Mouse (Mus musculus) midbrain, postnatal 0 days (tissue): Measurements from ENCODE around the gene Rere. TPM values are rescaled to one million over a fixed set of nuclear protein-coding genes. Genes with fewer than 3 reads are reported as not detected.

ENCODE experiments used
- ATAC-seq: fragments of 200-750 bp; cut with Nextera tagmentation; 2 replicates; pipeline ENCODE4 v1.8.0; 2017; ENCODE audit warnings: moderate number of reproducible peaks, mild to moderate bottlenecking, moderate TSS enrichment, moderate library complexity; ENCODE audit not compliant: low FRiP score
- DNase-seq: peaks from one replicate; pipeline ENCODE4 v3.0.0-alpha.2; 2015; ENCODE audit warnings: low spot score
- H3K27ac ChIP-seq: fragments of 300-500 bp; sonication (generic); 2 replicates; pipeline ENCODE4 v1.5.1; 2014; ENCODE audit warnings: low read depth, mild to moderate bottlenecking, low read length, mixed read lengths
- H3K27me3 ChIP-seq: fragments of 300-500 bp; sonication (generic); 2 replicates; pipeline ENCODE4 v1.6.1; 2014; ENCODE audit warnings: low read length, control low read depth, mixed read lengths; ENCODE audit not compliant: insufficient read depth
- H3K36me3 ChIP-seq: fragments of 300-500 bp; sonication (generic); 2 replicates; pipeline ENCODE4 v1.6.1; 2014; ENCODE audit warnings: low read length, control low read depth, mixed read lengths; ENCODE audit not compliant: insufficient read depth
- H3K4me1 ChIP-seq: fragments of 300-500 bp; sonication (generic); 2 replicates; pipeline ENCODE4 v1.6.1; 2014; ENCODE audit warnings: mild to moderate bottlenecking, control low read depth, antibody characterized with exemption, low read length, mixed read lengths; ENCODE audit not compliant: insufficient read depth
- H3K4me2 ChIP-seq: fragments of 300-500 bp; sonication (generic); 2 replicates; pipeline ENCODE4 v1.6.1; 2014; ENCODE audit warnings: low read depth, mild to moderate bottlenecking, low read length, mixed read lengths; ENCODE audit not compliant: poor library complexity, severe bottlenecking
- H3K4me3 ChIP-seq: fragments of 300-500 bp; sonication (generic); 2 replicates; pipeline ENCODE4 v1.5.1; 2014; ENCODE audit warnings: low read depth, mild to moderate bottlenecking, low read length, moderate library complexity
- H3K9ac ChIP-seq: fragments of 300-500 bp; sonication (generic); replicated peaks from 2 replicates; pipeline ENCODE4 v1.6.1; 2014; ENCODE audit warnings: mild to moderate bottlenecking, low read length, moderate library complexity, mixed read lengths; ENCODE audit not compliant: poor library complexity, severe bottlenecking
- H3K9me3 ChIP-seq: fragments of 300-500 bp; sonication (generic); 2 replicates; pipeline ENCODE4 v1.6.1; 2016; ENCODE audit warnings: low read length, control low read depth
- CTCF ChIP-seq: IDR thresholded peaks from 2 replicates; pipeline ENCODE4 v1.5.1; 2016; ENCODE audit warnings: antibody characterized with exemption, mild to moderate bottlenecking
- WGBS: fragments of 180-500 bp; shearing (Covaris S2); extraction: QIAGEN DNeasy Blood & Tissue Kit; methylation state at CpG from one replicate; pipeline ENCODE4 v1.1.7; 2014; 5-methylcytosine and 5-hydroxymethylcytosine counted together
- polyA plus RNA-seq: library from polyadenylated mRNA; unstranded; fragments of >200 nt; fragmentation: Nextera tagmentation; extraction: Ambion mirVana; gene quantifications from 2 replicates; pipeline ENCODE4 v1.2.1, GENCODE M21; 2015
- total RNA-seq: library from RNA; depleted of rRNA; stranded (reverse); fragments of >200 nt; gene quantifications from 2 replicates; pipeline ENCODE4 v1.2.3, GENCODE M21; 2014

Gene Rere
- total and polyA plus RNA-seq, 2 experiments from 2014 or later, result 22.7 to 36.8 TPM

DNA sequence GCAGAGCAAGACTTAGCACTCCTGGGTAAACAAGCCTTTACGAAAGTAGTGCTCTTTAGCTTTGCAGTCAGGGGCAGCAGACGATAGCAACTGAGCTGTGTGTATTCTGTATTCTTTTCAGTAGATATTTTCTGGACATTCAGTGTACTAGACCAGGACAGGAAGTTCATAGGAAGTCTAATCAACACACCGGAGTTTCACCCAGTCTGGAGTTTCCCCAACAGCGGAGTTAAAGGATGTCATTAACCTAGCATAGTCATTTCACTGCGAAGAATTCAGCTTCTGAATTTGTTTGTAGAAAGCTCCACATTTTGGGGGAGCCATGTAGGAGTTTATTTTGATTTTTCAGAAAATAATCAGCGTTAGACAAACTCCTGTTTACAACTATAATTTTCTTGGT, 125.4 kb downstream of the Rere start:
- DNase-seq (no peak), ATAC-seq (no peak)
- Histone ChIP-seq H3K4me3 (no peak overlapping the region), H3K27me3 (no peaks in the 10 kb centered on the region), H3K9ac (no peak overlapping the region), H3K36me3 (no peaks in the 10 kb centered on the region), H3K27ac (no peak overlapping the region), H3K4me2 (no peak overlapping the region), H3K4me1 (peaks cover 12% of the 10 kb centered on the region; the same call in 1 of the 2 replicates), H3K9me3 (no peaks in the 10 kb centered on the region)
- no peak for TF ChIP-seq CTCF
- WGBS, result 92% methylated on average over 6 of the region's 6 CpGs

DNA sequence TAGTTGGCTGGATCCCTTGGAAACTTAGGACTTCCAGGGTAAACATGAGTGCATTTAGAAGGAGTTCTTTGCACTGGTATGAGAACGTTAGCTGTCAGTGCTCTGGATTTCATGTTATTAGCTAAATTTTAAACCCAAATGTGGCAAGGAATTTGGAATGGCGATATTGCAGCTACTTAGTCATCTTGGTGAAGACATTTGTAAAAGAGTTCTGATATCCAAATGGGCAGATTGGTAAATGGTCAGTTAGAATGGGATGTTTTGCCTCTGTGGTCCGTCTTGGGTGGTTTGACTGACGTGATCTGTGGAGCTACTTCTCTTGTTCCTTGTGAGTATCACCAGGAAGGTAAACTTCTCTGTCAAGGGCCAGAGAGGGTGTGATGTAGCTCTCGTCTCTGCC, 132.8 kb downstream of the Rere start:
- Histone ChIP-seq H3K9ac (no peak overlapping the region), H3K27ac (no peak overlapping the region), H3K4me2 (no peak overlapping the region), H3K36me3 (no peaks in the 10 kb centered on the region), H3K27me3 (no peaks in the 10 kb centered on the region), H3K4me1 (no peaks in the 10 kb centered on the region), H3K4me3 (no peak overlapping the region), H3K9me3 (no peaks in the 10 kb centered on the region)
- DNase-seq (no peak), ATAC-seq (no peak)
- TF ChIP-seq CTCF, result no peak
- WGBS, result 80% methylated on average over 5 of the region's 5 CpGs

DNA sequence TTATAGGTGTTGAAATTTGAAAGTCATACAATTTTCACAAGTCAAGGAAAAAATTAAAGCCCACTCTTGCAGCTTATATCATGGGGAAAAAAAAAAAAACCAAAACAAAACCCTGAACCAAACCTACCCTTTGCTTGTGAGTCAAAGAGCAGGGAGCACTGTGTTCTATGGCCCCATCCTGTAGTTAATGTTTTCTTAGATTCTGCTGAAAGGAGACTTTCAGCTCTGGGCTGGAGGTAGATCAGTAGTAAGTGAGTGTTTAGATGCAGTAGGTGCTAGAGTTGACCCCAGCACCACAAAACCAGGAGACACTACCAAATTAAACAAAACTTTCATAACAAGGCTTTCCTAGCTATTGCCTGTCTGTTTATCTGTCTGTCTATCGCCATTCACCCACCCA, 133.3 kb downstream of the Rere start:
- H3K9ac ChIP-seq, result no peak overlapping the region
- no peaks in the 10 kb centered on the region for H3K4me1 ChIP-seq
- no peaks in the 10 kb centered on the region for H3K27me3 ChIP-seq
- no peak overlapping the region for H3K27ac ChIP-seq
- no peak for DNase-seq
- no peak for ATAC-seq
- H3K36me3 ChIP-seq, result no peaks in the 10 kb centered on the region
- H3K4me2 ChIP-seq, result no peak overlapping the region
- no peaks in the 10 kb centered on the region for H3K9me3 ChIP-seq
- WGBS, result 95% methylated on average over 1 of the region's 1 CpGs
- TF ChIP-seq CTCF, result no peak
- no peak overlapping the region for H3K4me3 ChIP-seq

DNA sequence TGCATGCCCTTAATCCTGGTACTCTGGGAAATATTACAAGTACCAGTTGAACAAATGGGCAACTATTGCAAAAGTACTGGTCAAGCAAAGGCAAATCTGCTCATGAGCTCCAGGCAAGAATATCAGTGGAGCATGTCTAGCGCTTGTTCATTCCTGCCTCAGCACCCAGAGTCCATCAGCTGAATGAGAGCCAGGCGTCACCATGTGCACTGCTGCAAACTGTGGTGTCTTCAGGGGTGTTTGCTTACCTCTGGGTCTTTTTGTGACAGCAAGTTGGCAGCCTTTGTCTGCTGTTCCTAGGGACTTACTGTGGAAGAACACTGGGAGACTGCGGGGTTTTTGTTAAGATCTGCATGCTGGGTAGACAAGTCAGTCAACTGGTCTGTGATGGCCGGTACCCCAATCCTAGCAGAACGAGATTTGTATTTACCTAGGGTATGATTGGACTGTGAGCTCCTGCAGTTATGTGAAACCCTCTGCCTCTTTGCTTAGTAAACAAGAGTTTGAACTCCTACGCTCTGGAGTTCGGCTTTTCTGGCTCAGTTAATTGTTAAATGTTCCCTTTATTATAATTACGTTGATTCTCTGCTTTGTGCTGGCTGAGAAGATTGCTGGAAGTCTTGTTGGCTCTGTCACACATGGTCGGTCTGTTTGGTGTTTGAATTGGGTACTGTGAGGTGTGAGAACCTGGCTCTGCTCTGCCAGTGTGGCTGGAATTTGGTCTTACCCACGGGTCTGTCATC, 134.0 kb downstream of the Rere start:
- Histone ChIP-seq H3K36me3 (no peaks in the 10 kb centered on the region), H3K9me3 (no peaks in the 10 kb centered on the region), H3K4me3 (no peak overlapping the region), H3K4me2 (no peak overlapping the region), H3K27ac (no peak overlapping the region), H3K9ac (no peak overlapping the region), H3K27me3 (no peaks in the 10 kb centered on the region), H3K4me1 (no peaks in the 10 kb centered on the region)
- TF ChIP-seq CTCF, result no peak
- no peak for DNase-seq
- WGBS, result 58% methylated on average over 10 of the region's 10 CpGs
- ATAC-seq, result no peak

DNA sequence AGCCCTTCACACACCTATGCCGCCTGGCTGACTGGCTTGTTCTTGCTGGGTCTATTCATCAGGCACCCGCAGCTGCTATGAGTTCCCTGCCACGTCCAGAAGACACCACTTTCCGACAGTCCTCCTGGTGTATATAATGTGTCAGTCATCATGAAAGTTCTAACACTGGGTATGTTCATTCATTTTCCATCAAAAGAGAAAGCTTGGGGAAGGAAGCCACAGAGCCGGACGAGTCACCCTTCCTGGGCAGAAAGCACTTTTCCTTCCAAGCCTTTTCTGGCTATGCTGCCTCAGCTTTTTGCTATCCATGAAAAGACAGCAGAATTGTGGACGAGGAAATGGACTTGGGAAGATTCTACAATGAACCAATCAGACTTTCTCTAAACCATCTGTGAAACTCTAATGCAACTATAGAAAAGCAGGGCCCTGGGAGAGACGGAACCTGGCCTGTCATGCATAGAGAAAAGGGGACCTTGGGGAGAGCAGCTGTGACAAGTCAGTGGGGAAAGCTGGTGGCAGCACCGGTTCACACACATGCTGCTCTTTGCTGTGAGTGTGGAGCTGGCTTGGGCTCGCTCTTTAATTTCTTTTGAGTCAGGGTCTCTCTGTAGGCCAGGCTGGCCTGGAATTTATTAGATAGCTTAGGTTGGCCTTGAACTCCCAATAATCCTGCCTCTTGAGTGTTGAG, 139.3 kb downstream of the Rere start:
- WGBS, result 63% methylated on average over 10 of the region's 10 CpGs
- H3K9me3 ChIP-seq, result no peaks in the 10 kb centered on the region
- no peaks in the 10 kb centered on the region for H3K27me3 ChIP-seq
- H3K4me3 ChIP-seq, result no peak overlapping the region
- no peak overlapping the region for H3K9ac ChIP-seq
- TF ChIP-seq CTCF, result no peak
- ATAC-seq (no peak), DNase-seq (no peak)
- no peak overlapping the region for H3K4me2 ChIP-seq
- H3K4me1 ChIP-seq, result no peaks in the 10 kb centered on the region; the same call in 1 of the 2 replicates
- H3K27ac ChIP-seq, result no peak overlapping the region
- no peaks in the 10 kb centered on the region for H3K36me3 ChIP-seq
